Comparison of ENCODE assay signal across 16 mouse cellular contexts in the genomic region with DNA sequence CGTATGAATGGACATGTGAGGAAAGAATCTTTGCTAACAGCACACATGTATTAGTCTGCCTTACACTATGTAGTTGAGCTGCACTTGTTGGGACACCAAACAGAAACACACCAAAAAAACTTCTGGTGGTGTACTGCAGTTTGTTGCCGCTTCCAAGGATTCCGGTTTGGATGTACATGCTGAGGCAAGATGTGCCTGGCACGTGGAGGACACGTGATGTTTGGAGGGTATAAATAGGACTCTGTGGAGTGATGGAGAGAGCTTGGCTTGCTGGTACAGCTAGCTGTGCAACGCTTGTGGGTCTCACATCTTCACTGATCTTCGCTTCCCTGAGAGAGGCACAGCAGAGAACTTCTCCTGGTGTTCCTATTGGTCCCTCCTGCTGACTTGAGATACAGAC.
"Had no signal": no experiment of that assay in that cellular context is flagged by ENCODE, and none has a peak within 500 bp of the region (broad histone marks: within the 10 kb centered on the region; RNA-seq: fewer than 3 reads in every experiment).

No protein-coding gene starts in this region.

- H3K9me3 ChIP-seq: kidney, embryonic 15.5 days; liver, embryonic 13.5 days; midbrain, embryonic 13.5 days had no signal

- H3K4me2 ChIP-seq: kidney, embryonic 15.5 days; liver, embryonic 13.5 days; lung, embryonic 14.5 days; midbrain, embryonic 13.5 days had no signal

- ATAC-seq: lung, postnatal 0 days; midbrain, embryonic 13.5 days had no signal

- H3K36me3 ChIP-seq: kidney, embryonic 15.5 days; liver, embryonic 13.5 days; midbrain, embryonic 13.5 days had no signal

- DNase-seq: kidney, adult 8-10 months; kidney, postnatal 10 days; kidney, postnatal 36 days; layer of hippocampus, postnatal 36 days; liver, embryonic 13.5 days; lung, embryonic 14.5 days; right cerebral cortex, postnatal 4 days; thymus, adult 2 months; thymus, postnatal 14 days; thymus, postnatal 4 days had no signal

- H3K27me3 ChIP-seq: kidney, embryonic 15.5 days; liver, embryonic 13.5 days; midbrain, embryonic 13.5 days had no signal

- H3K9ac ChIP-seq: kidney, embryonic 15.5 days; liver, embryonic 13.5 days; lung, embryonic 14.5 days; midbrain, embryonic 13.5 days had no signal

- H3K4me3 ChIP-seq: kidney, embryonic 15.5 days; left cerebral cortex, adult 2 months; liver, embryonic 13.5 days; midbrain, embryonic 13.5 days had no signal

- H3K27ac ChIP-seq: kidney, embryonic 15.5 days; left cerebral cortex, adult 2 months; liver, embryonic 13.5 days; macrophage; midbrain, embryonic 13.5 days; stomach, postnatal 0 days had no signal
